Mouse (Mus musculus) CH12.LX (cell line): ENCODE measurements around the gene Elavl3.

ENCODE experiments used
- CHD2 ChIP-seq: IDR thresholded peaks from 2 replicates; pipeline ENCODE4 v1.6.1; 2011; ENCODE audit warnings: low read length, improper control_type of control experiment
- CTCF ChIP-seq, 2 experiments: IDR thresholded peaks in 1 of 2; conservative IDR thresholded peaks in 1 of 2; 2 replicates each; pipeline ENCODE4 v1.5.1; 2011 to 2012; ENCODE audit warnings: low read depth in 2 of 2, low read length in 2 of 2, improper control_type of control experiment in 1 of 2, inconsistent platforms in 1 of 2, mild to moderate bottlenecking in 1 of 2, moderate library complexity in 1 of 2
- MAFK ChIP-seq: IDR thresholded peaks from 2 replicates; pipeline ENCODE4 v1.6.1; 2011; ENCODE audit warnings: low read length, improper control_type of control experiment; ENCODE audit not compliant: insufficient replicate concordance
- MYC ChIP-seq: IDR thresholded peaks from 2 replicates; pipeline ENCODE4 v1.6.1; 2011; ENCODE audit warnings: low read depth, mild to moderate bottlenecking, improper control_type of control experiment, low read length
- NRF1 ChIP-seq: IDR thresholded peaks from 2 replicates; pipeline ENCODE4 v1.6.1; 2014; ENCODE audit warnings: low read depth, mild to moderate bottlenecking, inconsistent platforms, low read length, improper control_type of control experiment, moderate library complexity
- POLR2A ChIP-seq: IDR thresholded peaks from 2 replicates; pipeline ENCODE4 v1.6.1; 2011; ENCODE audit warnings: low read depth, mild to moderate bottlenecking, improper control_type of control experiment, low read length

DNA sequence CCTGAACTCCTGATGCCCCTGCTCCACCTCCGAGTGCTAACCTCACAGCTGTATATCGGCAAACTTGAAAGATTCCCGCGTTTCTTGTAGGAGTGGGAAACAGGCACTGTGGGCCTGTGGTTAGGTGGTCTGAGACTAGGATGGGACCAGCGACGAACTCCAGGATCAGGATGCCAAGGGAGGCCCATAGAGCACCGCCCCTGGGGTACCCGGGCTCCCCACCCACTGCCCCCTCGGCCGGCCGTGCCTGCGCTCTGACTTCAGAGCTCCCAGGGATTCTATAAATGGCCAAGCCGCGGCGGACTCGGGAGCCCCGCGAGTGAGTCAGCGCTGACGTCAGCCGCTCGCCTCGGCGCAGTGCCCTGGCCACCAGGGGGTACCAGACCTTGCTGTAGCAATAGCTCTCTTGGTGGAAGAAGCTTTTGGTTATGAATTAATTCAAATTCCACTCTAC, 44.1 kb upstream of the Elavl3 start:
- TF ChIP-seq CHD2 = no peak
- no peak for TF ChIP-seq MYC
- TF ChIP-seq NRF1 = no peak
- no peak for TF ChIP-seq MAFK
- TF ChIP-seq POLR2A = no peak
- TF ChIP-seq CTCF (conservative IDR thresholded peaks at IDR 0.05 in 1 of 2, IDR thresholded peaks at IDR 0.05 in 1 of 2; ENCODE audit: low read depth in 2 of 2, low read length in 2 of 2) = peak; percentile 43 to 84; a peak in 3 of 4 replicates
